Mouse (Mus musculus) embryonic fibroblast, embryonic 13.5 days (primary cell): ENCODE measurements around the gene Zbtb17.

Experiments
- CTCF ChIP-seq: IDR thresholded peaks from 2 replicates; pipeline ENCODE4 v1.5.1; 2011; ENCODE audit warnings: mild to moderate bottlenecking, control low read depth, low read length, moderate library complexity, borderline replicate concordance; ENCODE audit not compliant: insufficient read depth
- POLR2A ChIP-seq: IDR thresholded peaks from 2 replicates; pipeline ENCODE4 v1.6.1; 2011; ENCODE audit warnings: low read depth, mild to moderate bottlenecking, control low read depth, low read length, moderate library complexity

DNA sequence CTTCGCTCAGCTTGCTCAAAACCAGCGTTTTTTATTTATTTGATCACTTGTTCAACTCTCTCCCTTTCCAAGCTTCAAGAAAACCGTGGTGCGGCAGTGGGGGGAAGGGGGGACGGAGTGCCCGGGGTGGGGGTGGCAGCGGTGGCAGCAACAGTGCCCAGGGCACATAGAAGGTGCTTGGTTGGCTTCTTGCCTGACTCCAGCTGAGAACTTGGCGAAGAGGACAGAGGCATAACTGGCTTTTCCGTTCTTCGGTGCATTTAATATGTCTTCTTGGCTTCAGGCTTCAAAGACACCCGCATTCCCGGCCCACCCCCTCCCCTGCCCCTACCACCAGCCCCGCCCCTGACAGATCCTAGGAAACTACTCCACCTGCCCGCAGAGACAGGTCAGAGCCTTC lies 11.8 kb upstream of the Zbtb17 start:
- no peak for TF ChIP-seq CTCF
- no peak for TF ChIP-seq POLR2A
